Mouse (Mus musculus): Measurements from ENCODE around the gene S100pbp.

Gene S100pbp

DNA sequence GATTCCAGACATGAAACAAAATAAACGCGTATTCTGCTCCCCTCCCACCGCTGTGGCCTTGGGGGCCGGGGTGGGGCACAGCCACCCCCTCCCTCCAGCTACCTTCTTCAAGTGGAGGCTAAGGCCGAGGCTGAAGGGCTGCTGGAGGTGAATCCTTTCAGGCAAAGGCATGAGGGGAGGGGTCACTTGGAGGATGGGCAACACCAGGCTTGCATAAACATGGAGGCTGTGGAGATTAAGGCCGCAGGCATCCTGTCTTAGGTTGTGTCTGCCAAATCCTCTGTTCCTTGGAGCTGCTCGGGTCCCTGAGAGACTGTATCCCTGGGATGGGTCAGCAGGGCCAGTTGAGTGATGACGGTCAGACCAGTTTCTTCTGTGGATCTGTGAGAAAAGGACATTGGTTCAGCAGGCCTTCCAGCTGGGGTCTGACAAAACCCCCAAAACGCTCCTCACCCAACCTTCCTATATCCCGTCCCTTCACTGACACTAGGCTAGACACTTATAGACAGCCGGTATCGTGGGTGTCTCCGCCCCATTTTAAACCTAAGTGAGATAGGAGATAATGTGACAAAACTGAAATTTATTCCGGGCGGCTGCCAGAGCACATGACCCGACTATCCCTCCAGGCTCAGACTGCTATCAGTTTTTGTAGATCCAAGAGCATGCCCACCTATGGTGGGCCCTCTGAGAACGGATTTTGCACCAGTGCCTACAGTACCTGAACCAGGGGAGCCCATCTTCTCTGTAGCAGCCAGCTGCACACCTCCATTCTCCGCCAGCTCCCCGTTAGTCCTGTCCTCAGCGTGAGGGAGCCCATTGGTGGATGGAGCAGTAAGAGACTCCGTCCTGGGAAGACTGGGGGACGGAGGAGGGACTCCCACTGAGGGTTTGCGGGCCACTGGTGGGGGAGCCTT, 31.8 kb upstream of the S100pbp start:
- DNase-seq (ENCODE audit: low read depth, low spot score): no peak

DNA sequence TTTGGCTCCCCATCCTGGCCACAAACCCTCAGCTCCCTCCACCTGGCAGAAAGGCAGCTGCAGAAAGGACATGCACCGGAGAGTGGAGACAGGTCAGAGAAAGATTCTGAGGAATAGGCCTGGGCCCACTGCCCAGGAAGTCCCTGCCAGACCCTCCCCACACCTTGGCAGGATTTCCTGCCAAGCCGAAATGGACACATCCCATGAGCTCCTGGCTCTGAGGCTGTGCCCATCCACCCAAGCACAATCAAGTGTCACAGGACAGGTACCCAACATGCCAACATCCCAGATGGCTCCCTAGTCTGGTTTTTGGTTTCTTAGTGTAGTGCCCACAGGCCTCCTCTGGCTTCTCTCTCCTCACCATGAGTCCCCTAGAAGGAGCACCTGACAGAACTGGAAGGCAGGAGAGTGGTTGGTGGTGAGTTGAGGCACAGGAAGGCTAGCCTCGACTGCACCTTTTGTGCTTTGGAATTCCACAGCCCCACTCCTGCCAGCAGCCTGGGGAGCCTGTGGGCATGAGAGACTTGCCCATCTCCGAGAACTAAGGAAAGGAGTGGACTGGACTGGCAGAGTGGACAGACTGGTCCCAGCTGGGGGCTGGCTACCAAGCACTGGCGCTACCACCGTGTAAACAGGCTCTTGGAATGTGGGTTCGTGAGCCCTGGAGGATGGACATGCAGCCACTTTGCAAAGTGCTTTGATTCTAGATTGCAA, 31.0 kb upstream of the S100pbp start:
- no peak for DNase-seq (ENCODE audit: low read depth, low spot score)

DNA sequence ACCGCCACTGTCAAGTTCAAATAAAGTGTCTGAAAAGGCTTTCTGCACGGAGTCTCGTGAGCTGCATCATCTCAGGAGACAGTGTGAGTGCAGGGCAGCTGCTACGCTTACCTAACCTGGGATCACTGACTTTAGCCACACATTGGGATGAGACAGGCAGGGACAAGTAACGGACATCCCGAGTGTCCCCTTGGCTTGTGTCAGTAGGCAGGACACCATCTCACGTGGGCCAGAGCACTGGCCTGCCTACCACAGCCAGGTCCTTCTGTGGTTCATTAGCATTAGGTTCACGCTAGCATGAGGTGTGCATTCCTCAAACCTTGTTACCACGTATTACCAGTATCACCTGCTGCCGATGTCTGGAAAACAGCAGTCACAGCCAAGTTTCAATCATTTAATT, 29.7 kb upstream of the S100pbp start:
- no peak for DNase-seq (ENCODE audit: low read depth, low spot score)

DNA sequence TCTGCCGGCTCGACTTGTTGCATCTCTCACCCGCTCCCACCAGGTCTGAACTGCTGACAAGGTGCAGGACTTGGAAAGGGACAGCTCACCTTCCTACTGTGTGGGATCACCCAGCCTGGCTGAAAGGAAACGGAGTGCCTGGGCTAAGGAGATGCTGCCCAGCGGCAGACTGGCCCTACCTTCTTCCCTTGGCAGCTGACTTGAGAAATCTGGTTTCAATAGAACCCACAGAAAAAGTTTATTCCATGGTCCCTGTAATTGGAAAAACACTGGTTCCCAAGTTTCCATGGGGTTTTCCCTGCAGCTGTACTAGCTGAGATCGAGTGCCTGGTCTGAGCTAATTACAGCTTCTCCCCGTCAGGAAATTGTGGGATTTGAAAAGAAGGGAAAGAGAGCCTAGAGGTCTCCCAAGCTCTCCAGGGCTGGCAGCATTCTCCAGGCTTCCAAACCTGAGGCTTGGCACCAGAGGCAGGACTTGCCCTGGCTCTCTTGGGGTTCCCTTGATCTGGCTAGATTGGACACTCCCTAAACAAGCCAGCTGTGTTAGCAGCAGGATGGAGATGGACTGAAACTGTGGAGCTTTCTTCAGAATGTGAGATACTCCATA, 29.1 kb upstream of the S100pbp start:
- no peak for DNase-seq (ENCODE audit: low read depth, low spot score)

DNA sequence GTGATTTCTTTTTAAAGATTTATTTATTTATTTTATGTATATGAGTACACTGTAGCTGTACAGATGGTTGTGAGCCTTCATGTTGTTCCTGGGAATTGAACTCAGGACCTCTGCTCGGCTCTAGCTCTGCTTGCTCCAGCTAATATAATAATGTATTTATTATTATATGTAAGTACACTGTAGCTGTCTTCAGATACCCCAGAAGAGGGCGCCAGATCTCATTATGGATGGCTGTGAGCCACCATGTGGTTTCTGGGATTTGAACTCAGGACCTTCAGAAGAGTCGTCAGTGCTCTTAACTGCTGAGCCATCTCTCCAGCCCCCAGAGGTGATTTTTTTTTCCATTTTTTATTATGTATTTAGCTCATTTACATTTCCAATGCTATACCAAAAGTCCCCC, 23.0 kb upstream of the S100pbp start:
- peak; percentile 17 for DNase-seq (ENCODE audit: low read depth, low spot score)

DNA sequence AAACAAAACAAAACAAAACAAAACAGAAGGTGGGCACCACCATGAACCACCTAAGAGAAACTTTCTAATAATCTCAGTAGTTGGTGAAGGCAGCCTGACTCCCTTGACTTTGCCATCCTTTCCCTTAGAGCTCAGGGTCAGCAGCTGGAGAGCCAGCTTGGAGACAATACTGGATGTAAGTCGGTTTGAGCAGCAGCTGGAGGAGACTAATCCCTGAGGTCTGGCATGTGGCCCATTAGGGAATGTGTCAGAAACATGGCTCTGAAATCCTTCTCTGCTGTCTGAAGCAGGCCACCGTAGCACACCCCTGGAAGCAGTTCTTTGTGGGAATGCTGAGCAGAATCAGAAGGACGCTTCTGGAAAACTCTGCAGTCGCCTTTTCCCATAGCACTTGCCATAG, 21.9 kb upstream of the S100pbp start:
- no peak for DNase-seq (ENCODE audit: low read depth, low spot score)

DNA sequence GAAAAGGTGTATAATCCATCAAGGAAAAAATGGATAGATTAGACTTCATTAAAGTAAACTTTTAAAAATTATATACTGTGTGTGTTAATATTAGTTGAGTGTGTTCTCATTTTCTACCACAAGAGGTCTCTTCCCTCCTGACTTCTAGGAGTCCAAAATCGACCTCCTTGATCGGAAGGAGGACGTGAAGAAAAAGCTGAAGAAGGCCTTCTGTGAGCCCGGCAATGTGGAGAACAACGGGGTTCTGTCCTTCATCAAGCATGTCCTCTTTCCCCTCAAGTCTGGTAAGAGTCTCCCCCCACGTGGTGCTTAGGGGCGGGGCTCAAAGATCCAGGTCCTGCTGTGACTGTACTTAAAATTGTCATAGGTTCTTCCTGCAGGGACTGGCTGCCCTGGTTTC, 20.0 kb upstream of the S100pbp start:
- peak; percentile 29 for DNase-seq (ENCODE audit: low read depth, low spot score)

DNA sequence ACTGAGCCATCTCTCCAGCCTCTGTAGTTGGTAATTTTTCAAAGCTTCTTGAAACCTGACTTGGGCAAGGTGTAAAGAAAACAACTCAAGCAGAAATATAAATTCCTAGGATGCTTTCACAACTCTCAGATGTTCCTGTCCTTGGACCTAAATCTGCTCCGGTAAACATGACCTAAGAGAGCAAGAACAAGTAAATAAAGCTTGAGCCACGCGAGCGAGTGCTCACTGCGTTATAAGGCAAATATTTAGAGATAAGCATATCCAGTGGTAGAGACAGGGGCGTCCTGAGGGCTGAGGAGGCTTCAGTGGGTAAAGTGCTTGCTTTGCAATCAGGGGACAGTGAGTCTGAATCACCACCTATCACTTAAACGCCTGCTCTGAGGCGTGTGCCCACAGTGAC, 17.3 kb upstream of the S100pbp start:
- DNase-seq (ENCODE audit: low read depth, low spot score): no peak

DNA sequence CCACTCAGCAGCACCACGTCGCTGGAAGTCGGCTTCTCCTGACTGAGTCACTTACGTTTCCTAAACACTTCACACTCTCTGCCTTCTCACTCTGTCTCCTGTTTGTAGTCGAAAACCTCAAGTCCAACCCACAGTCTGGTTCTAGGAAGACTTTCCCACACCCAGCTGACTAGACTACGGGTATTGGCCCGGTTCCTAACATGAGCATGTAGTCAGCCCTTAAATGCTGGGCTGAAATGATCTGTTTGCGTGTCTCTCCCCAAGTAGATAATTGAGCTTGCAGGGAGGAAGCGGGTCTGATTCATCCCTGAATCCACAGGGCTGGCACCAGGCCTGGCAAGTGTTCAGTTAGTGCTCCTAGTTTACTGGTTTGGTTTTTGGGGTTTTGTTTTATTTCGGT, 15.1 kb upstream of the S100pbp start:
- no peak for DNase-seq (ENCODE audit: low read depth, low spot score)

DNA sequence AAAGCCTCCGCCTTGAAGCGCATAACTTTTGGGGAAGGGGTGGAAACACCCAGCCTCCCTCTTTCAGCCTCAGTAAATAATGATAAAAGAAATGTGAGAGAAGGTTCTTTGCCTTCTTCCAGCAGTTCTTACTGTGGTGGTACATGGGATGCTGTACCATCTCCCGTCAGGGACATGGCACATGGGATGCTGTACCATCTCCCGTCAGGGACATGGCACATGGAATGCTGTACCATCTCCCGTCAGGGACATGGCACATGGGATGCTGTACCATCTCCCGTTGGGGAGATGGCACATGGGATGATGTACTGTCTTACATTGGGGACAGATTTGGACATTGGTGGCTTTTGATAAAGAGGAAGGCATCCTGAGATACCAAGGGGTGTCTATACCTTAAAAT, 8.0 kb upstream of the S100pbp start:
- no peak for DNase-seq (ENCODE audit: low read depth, low spot score)

DNA sequence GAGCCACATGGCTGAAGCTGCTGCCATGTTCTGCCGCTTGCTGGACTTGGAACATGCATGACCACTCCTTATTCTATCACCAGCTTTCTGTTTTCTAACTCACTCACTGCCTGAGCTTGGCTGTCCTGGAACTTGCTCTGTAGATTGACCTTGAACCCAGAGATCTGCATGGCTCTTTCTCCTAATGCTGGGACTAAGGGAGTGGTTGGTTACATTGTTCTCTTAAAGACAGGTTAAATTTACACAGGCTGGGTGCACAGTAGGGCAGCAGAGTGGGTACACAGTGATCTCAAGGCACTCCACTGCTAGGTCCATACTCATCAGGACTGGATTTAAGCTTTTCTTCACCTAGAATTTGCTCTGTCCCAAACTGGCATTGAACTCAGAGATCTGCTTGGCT, 4.8 kb upstream of the S100pbp start:
- no peak for DNase-seq (ENCODE audit: low read depth, low spot score)

DNA sequence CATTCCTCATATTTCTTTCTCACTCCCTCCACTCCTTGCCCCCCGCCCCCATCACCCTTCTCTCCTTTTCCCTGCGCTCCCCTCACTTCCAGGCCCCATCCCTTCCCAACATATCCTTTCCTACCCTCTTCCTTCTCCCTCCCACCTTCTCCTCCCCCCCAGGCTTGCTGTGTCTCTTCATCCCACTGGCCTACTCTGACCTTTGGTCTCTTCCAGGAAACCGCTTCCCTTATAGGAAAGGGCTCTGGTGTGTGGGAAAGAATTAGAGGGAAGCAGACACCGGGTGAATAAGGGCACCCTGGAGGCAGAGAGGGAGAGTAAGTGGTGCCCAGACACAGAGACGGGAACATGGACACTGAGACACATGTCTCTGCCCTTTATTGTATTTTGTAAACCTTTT, 2.2 kb upstream of the S100pbp start:
- DNase-seq (ENCODE audit: low read depth, low spot score): no peak

DNA sequence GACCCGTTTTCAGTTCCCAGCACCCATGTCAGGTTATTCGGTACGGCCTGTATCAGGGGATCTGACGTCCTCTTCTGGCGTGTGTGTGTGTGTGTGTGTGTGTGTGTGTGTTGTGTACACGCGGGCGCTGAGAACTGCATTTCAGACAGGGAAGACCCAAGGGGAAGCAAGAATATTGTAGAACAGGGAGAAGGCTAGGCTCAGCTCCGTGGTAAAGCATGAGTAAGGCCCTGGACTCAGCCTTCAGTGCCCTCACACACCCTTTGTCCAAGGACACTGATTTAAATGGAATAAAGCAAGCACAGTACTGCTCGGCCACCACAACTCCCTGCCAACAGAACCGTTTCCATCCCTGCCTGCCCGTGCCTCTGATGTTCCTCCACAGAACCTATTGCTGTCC, 1.0 kb upstream of the S100pbp start:
- DNase-seq (ENCODE audit: low read depth, low spot score): no peak

DNA sequence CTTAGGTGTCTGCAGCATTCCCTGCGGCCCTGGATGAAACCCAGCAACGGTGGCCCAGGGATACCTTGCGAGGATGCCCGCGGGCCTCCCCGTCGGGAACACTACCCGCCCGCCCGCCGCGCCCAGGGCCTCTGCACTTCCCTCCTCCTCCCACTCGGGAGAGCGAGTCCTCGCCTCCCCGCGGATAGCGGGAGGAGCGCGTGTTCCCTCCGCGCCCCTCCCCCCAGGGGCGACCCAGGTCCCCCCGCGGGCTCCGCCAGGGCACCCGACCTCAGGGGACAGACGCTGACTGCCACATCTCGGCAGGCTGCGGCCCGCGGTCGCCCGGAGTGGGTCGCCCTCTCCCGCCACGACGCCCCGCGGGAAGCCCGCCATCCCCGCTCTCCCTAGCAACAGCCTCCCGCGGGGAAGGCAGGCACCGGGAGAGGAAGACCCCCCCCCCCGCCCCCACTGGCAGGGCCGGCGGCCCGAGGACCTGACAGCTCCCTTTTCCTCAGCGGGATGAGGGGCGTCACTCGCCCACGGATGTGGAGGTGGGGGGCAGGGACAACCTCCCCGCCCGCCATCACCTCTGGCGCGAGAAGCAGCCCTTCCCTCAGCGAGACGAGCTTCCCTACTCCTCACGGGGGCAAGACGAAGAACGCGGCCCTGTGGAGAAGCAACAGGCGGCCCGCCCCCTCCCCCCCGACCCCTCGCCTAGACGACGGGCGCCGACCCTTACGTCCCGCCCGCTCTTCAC, 555 bp downstream of the S100pbp start:
- DNase-seq (ENCODE audit: low read depth, low spot score): peak; percentile 74

DNA sequence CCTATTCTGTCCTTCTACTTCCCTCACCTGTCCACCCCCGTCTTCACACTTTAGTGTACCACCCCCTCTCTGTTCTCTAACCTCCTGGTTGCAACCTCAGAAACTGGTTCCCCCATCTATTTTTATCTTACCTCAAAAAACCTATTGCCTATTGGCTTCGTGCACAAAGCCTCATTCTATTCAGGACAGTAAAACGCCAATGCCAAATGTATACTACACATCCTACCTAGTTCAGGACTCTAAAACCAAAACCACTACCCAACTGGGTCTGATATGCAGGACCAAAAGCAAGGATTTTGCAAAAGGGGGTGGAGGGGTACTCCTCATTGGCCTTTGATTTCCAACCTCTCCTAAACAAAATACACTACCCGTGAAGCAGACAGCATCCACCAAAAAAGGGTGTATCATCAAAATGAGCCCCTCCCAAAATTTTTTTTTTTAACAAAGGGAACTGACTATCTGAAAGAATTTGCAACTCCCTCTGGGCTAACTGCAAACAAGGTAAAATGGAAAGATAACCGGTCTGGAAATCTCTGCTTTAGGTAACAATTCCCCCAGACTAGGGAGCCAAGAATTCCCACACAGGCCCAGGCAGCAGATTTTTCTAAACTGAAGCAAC, 1.4 kb downstream of the S100pbp start:
- no peak for DNase-seq (ENCODE audit: low read depth, low spot score)

DNA sequence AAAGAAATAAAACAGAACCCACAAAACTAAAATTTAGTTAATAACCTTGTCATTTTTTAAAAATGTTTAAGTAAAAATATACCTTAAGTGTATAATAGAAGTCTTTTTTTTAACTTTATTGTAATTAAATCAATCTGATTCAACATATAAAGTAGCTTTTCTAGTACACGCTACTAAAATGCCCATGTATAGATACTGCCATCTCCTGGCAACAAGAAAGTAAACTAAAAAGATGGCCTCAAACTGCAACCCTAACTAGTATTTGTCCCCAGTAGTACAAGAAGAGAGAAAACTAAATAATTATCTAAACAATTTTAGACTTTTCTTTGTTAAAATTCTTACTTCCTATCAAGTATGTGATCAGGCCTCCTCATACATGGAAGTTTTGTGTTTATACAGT, 10.0 kb downstream of the S100pbp start:
- DNase-seq (ENCODE audit: low read depth, low spot score): peak; percentile 15

DNA sequence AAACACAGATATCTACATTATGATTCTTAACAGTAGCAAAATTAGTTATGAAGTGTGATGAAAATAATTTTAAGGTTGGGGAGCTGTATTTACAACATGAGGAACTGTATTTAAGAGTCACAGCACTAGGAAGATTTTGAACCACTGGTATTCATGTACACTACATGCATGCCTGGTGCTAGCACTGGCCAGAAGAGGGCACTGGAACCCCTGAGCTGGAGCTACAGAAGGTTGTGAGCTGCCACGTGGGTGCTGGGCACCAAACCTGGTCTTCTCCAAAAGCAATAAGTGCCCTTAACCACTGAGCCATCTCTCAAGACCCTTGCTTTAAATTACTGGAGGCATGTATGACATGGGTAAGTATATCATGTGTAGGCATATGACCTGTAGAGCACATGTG, 17.0 kb downstream of the S100pbp start:
- no peak for DNase-seq (ENCODE audit: low read depth, low spot score)

DNA sequence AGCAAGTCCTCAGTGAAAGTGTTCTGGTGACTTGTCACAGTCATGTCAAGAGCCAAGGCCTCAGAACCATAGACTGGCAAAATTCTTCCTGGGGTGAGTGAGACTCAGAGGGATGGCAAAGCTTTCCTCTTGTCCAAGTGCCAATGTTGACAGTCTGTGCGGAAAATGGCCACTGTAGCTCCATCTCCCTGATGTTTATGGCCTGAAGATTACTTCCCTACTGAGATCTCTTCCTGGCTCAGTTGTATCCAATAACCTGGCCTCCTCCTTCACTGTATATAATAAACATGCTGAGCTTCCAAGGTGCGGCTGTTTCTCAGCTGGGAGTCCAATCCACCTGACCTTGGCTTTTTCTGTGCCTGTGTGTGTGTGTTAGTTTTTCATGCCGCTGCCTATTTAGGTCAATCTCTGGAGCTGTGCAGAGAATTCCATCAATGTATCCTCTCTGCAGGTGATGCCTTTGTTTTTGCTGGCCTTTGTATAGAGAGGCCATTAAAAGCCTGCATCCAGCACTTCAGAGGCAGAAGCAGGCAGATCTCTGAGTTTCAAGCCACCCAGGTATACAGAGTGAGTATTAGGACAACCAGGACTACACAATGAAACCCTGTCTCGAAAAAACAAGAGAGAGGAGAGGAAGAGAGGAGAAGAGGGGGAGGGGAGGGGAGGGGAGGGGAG, 27.8 kb downstream of the S100pbp start:
- no peak for DNase-seq (ENCODE audit: low read depth, low spot score)

DNA sequence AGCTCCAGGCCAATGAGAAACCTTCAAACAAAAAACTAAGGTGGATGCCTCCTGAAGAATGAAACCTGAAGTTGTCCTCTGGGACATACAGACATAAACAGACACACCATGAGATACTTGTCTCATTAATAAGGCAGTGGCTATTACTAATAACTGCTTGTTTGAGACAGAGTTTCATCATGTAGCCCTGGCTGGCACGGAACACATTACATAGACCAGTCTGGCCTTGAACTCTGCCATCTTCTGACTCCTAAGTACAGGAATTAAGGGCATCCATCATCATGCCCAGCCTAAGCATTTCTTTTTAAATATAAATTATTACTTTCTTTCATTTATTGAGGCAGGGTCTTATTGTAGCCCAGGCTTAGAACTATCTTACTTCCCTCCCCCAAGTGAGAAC, 28.5 kb downstream of the S100pbp start:
- no peak for DNase-seq (ENCODE audit: low read depth, low spot score)

DNA sequence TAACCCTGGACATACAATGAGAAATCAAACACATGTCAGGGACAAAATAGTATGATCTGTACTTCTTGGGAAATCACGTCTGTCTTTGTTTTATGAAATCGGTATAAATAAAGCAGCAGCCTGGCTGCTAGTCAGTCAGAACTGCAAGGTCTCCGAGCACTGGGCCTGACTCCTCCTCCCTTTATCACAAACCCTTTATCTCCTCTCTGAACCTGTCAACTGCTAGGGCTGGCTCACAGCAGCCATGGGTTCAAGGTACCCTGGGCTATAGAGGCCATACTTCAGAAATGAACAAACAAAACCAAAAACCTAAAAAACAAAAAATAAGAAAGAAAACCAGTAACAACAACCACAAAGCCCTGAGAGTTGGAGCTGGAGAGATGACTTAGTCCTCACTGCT, 31.0 kb downstream of the S100pbp start:
- DNase-seq (ENCODE audit: low read depth, low spot score): no peak

DNA sequence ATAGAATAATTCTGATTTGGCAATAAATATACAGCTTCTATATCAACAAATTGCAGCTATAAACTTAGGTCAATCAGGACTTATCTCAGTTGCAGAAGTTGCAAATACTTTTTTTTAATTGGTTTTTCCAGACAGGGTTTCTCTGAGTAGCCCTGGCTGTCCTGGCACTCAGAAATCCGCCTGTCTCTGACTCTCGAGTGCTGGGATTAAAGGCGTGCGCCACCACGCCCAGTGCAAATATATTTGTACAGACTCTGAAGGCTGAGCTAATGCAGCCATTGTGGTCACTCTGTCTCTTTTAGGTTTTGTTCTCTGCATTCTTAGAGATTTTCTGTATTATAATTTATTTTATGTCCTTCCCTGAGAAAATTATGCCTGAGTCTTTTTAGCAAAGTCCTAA, 32.0 kb downstream of the S100pbp start:
- no peak for DNase-seq (ENCODE audit: low read depth, low spot score)
